In genomic region chr10:56582065-56582464, GRCm38 (mm10) we compare ENCODE assay signal across 9 mouse cellular contexts.
DNase-seq lines count a peak whose midpoint lies in the region.
"Had no signal": no experiment of that assay in that cellular context is flagged by ENCODE, and none has a peak within 500 bp of the region (broad histone marks: within the 10 kb centered on the region; RNA-seq: fewer than 3 reads in every experiment).

No protein-coding gene starts in this region.

- DNase-seq in adrenal gland, postnatal 10 days, result peak; percentile 9
- DNase-seq in adrenal gland, adult 8-10 months, result no peak
- peak; percentile 8 to 34 for DNase-seq in left cerebral cortex, adult 9 months (ENCODE audit: low spot score in 2 of 2)
- DNase-seq in left cerebral cortex, postnatal 10 days (ENCODE audit: extremely low spot score in 1 of 2, low spot score in 2 of 2), result no peak
- DNase-seq in cerebellum, postnatal 14 days, result peak; percentile 47 to 78
- DNase-seq in layer of hippocampus, postnatal 36 days, result peak; percentile 16 to 17
- no peak for DNase-seq in urinary bladder, adult 18-20 months (ENCODE audit: low spot score in 2 of 2)
- no peak for DNase-seq in spleen, postnatal 36 days (ENCODE audit: low spot score in 2 of 2)
- DNase-seq: kidney, adult 8-10 months had no signal

- intact Hi-C loops in left cerebral cortex, postnatal 10 days (cut with DNase I), result no loop called here

Comparison
In these comparisons a context has a peak if more than half of its experiments do, and no peak if none do; other contexts are left out.
1. DNase-seq: peak in adrenal gland, postnatal 10 days (single experiment), left cerebral cortex, adult 9 months (2 of 2), cerebellum, postnatal 14 days (2 of 2) and layer of hippocampus, postnatal 36 days (2 of 2); none in adrenal gland, adult 8-10 months (single experiment), left cerebral cortex, postnatal 10 days (0 of 2), urinary bladder, adult 18-20 months (0 of 2) and spleen, postnatal 36 days (0 of 2).